Mouse (Mus musculus) megakaryocyte, embryonic 14.5 days (primary cell): Measurements from ENCODE around the gene Smyd1.

Source experiments
- FLI1 ChIP-seq: IDR thresholded peaks from 2 replicates; pipeline ENCODE4 v1.6.1; 2012; ENCODE audit warnings: low read length, inconsistent platforms, mixed read lengths
- GATA1 ChIP-seq: IDR thresholded peaks from 3 replicates; pipeline ENCODE4 v1.6.1; 2012; ENCODE audit warnings: mixed read lengths, low read length, inconsistent platforms, borderline replicate concordance

GRCm38 (mm10) chr6:71249615-71250014 lies 72.4 kb downstream of the Smyd1 start:
- no peak for TF ChIP-seq FLI1
- TF ChIP-seq GATA1: no peak
